Mouse (Mus musculus) frontal cortex, adult (tissue): ENCODE data around the gene Olfr527.

Source experiments
- ATAC-seq: cut with Nextera tagmentation; 2 replicates; pipeline ENCODE4 v1.9.2; 2017; ENCODE audit warnings: mild to moderate bottlenecking, moderate library complexity, mixed read lengths; ENCODE audit not compliant: low TSS enrichment

Olfr527 gene

DNA sequence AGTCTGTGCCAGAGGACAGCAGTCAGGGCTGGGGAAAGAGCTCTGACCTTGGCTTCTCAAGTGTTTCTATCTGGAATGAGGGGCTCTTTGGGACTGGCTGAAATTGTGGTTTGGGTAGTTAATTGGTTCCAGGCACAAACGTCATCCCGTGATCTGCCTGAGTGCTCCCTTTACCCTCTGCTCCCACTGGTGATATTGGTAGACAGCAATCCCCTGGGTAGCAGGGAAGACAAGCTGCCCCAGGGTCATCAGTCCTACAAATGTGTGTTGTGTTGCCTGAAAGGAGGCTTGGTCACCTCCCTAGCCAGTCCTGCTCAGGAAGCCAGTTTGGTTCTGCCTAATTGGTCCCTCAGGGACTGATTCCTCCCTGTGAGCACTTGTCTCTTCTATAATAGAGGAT lies at the start of gene Olfr527:
Gene Olfr527 (plus strand): TSS at position 301 of the 400 bp plus-strand sequence.
- no peak for ATAC-seq

DNA sequence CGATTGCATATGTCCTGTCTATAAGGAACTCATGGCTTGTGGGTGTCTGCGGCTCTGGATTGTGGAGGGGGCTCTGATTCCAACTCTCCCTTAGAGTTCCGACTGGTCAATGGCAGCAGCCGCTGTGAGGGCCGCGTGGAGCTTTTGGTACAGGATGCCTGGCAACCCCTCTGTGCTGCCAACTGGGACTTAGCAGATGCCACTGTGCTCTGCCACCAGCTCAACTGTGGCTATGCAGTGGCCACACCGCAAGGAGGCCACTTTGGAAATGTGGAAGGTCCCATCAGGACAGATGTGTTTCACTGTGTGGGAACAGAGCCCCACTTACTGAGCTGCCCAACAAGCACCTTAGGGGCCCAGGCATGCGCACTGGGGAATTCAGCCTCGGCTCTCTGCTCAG lies 38.1 kb upstream of the Olfr527 start:
- ATAC-seq, result no peak

- ATAC-seq, result no peak
These were observed 36.9 kb upstream of the Olfr527 start for GRCm38 (mm10) chr7:140296876-140297275.

- no peak for ATAC-seq
These were observed 34.4 kb upstream of the Olfr527 start for GRCm38 (mm10) chr7:140299416-140299815.

DNA sequence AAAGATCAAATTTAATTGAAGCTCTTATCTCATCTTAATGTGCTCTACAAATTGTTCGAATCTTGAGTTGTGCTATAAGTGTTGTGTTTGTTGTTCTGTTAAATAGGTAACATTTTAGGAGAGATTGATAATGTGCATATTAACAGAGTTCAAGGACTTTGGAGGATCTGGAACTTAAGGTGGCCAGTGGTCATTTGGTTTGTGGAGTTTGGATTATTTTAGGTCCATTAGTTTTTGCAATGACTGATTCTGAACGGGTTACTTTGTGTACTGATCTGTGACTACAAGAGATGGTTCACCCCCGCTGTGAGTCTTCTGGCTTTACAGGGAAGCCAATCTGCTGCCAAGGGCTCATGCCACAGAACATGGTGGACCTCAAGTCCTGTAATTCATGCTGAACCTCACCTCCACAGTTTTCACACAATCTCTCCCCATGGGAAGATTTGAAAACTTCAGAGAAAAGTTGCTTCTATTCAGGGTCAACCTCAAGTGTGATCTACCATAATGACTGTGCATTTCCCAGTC lies 13.9 kb upstream of the Olfr527 start:
- ATAC-seq, result no peak

DNA sequence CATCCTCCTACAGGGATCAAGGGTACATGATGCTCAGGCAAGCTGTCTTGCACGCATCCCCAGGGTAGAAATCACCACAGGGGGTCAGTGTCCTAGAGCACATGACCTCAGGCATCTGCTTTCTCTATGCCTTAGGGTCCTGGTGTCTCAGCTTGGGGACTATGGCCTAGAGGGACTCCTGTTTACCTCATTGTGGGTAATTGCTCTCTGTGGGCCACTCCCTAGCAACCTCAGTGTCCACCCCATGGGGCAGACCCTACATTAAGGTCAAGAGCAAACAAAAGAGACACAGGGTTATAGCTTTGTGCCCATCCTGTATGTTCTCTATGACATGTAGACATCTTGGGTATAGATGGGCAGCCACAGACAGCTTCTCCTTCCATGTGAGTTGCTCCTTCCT lies 13.3 kb upstream of the Olfr527 start, which contains the start of gene Olfr525:
Gene Olfr525 (plus strand): TSS at position 301 of the 400 bp plus-strand sequence.
- ATAC-seq, result no peak

GRCm38 (mm10) chr7:140321135-140321534 lies 12.7 kb upstream of the Olfr527 start:
- no peak for ATAC-seq

- ATAC-seq, result no peak
These were observed 4.0 kb upstream of the Olfr527 start for GRCm38 (mm10) chr7:140329766-140330304.

- no peak for ATAC-seq
These were observed 27.8 kb downstream of the Olfr527 start, which contains the start of gene Olfr60 for GRCm38 (mm10) chr7:140361571-140361970. Gene Olfr60 (minus strand): TSS chr7:140361671.

DNA sequence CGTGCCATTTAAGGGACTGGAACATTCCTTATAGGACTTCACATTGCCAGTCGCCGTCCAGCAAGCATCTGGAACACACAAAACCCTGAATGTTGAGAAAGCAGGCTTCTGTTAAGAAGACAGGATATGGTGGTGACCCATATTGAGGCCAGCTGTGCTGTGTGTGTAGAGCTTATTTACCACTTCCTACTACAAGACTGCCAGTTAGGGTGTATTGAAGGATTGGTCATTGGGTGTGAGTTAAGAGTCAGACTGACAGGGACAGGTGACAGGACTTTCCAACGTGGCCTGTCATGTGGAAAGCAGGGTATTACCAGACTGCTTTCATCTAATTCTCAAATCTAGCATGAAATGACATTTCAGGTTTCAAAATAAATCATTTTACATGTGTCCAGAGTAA lies 40.5 kb downstream of the Olfr527 start:
- no peak for ATAC-seq

GRCm38 (mm10) chr7:140376231-140376630 lies 42.4 kb downstream of the Olfr527 start, which contains the start of gene Olfr530:
Gene Olfr530 (minus strand): TSS chr7:140376331.
- no peak for ATAC-seq

- no peak for ATAC-seq
These were observed 43.1 kb downstream of the Olfr527 start for GRCm38 (mm10) chr7:140376911-140377310.
